Mouse (Mus musculus) ES-E14 (cell line): ENCODE measurements around the gene Gtf2ird1. TPM values are rescaled to one million over a fixed set of nuclear protein-coding genes. Genes with fewer than 3 reads are reported as not detected.

ENCODE experiments used
- DNase-seq: peaks from one replicate; pipeline ENCODE4 v3.0.0-alpha.2; 2013; ENCODE audit warnings: low read depth, low spot score
- H3K27ac ChIP-seq: 2 replicates; pipeline ENCODE4 v1.5.1; 2012; ENCODE audit warnings: low read depth, mild to moderate bottlenecking, low read length, moderate library complexity, mixed read lengths; ENCODE audit not compliant: poor library complexity, insufficient read depth, severe bottlenecking
- H3K36me3 ChIP-seq: 2 replicates; pipeline ENCODE4 v1.6.1; 2012; ENCODE audit warnings: mild to moderate bottlenecking, low read length, moderate library complexity, mixed read lengths; ENCODE audit not compliant: control insufficient read depth, poor library complexity, insufficient read depth, severe bottlenecking
- H3K4me1 ChIP-seq, 2 experiments: fragments of 150-350 bp in 1 of 2; sonication (generic) in 1 of 2; 2 replicates each; pipeline ENCODE4 v1.6.1; 2012; ENCODE audit warnings: low read length in 2 of 2, mild to moderate bottlenecking in 1 of 2, mixed read lengths in 1 of 2; ENCODE audit not compliant: control insufficient read depth in 2 of 2, insufficient read depth in 2 of 2, poor library complexity in 1 of 2
- H3K4me3 ChIP-seq, 2 experiments: fragments of 150-350 bp in 1 of 2; sonication (generic) in 1 of 2; 2 replicates each; pipeline ENCODE4 v1.5.1; 2012; ENCODE audit warnings: low read length in 2 of 2, low read depth in 1 of 2, mild to moderate bottlenecking in 1 of 2, mixed read lengths in 1 of 2; ENCODE audit not compliant: insufficient read depth in 1 of 2, poor library complexity in 1 of 2, severe bottlenecking in 1 of 2
- H3K9ac ChIP-seq: 2 replicates; pipeline ENCODE4 v1.6.1; 2012; ENCODE audit warnings: low read depth, mild to moderate bottlenecking, low read length, mixed read lengths; ENCODE audit not compliant: poor library complexity, insufficient read depth, severe bottlenecking
- H3K9me3 ChIP-seq: fragments of 150-350 bp; sonication (generic); 2 replicates; pipeline ENCODE4 v1.6.1; 2012; ENCODE audit warnings: low read depth, mild to moderate bottlenecking, low read length; ENCODE audit not compliant: control insufficient read depth, insufficient read depth
- CHD2 ChIP-seq: IDR thresholded peaks from 2 replicates; pipeline ENCODE4 v1.6.1; 2014; ENCODE audit warnings: mild to moderate bottlenecking, low read depth, low read length, inconsistent platforms
- HCFC1 ChIP-seq: IDR thresholded peaks from 2 replicates; pipeline ENCODE4 v1.6.1; 2012; ENCODE audit warnings: low read length, inconsistent platforms, borderline replicate concordance; ENCODE audit not compliant: insufficient read depth
- MAFK ChIP-seq: IDR thresholded peaks from 2 replicates; pipeline ENCODE4 v1.6.1; 2014; ENCODE audit warnings: mild to moderate bottlenecking, low read depth, low read length, inconsistent platforms; ENCODE audit not compliant: insufficient read depth
- ZC3H11A ChIP-seq: IDR thresholded peaks from 2 replicates; pipeline ENCODE4 v1.6.1; 2012; ENCODE audit warnings: low read depth, mild to moderate bottlenecking, inconsistent platforms, low read length, borderline replicate concordance
- ZNF384 ChIP-seq: IDR thresholded peaks from 2 replicates; pipeline ENCODE4 v1.6.1; 2012; ENCODE audit warnings: low read depth, low read length, inconsistent platforms
- in situ Hi-C, 2 experiments: fragments of 600-800 bp; cut with MboI; formaldehyde crosslinking; loops; one replicate each; pipeline ENCODE4 v1.15.1; 2025; ENCODE audit warnings: low sequenced_read_pairs in 2 of 2, inconsistent platforms in 1 of 2; ENCODE audit not compliant: unreplicated experiment in 2 of 2
- total RNA-seq: library from RNA; depleted of rRNA; stranded (reverse); fragments of 300-350 nt; gene quantifications from 2 replicates; pipeline ENCODE4 v1.2.3, GENCODE M21; 2012; rRNA removed

Gtf2ird1 gene
- total RNA-seq, 1 experiment = 63.5 TPM

- TF ChIP-seq MAFK = no peak
- TF ChIP-seq ZC3H11A = no peak
- TF ChIP-seq ZNF384 = no peak
- TF ChIP-seq CHD2 = no peak
- no peak for TF ChIP-seq HCFC1
- H3K36me3 ChIP-seq = peaks cover 12% of the 10 kb centered on the region
Observed at GRCm38 (mm10) chr5:134310201-134310600, 146.3 kb downstream of the Gtf2ird1 start.

GRCm38 (mm10) chr5:134309345-134309744 is 147.2 kb downstream of the Gtf2ird1 start:
- H3K9me3 ChIP-seq = no peaks in the 10 kb centered on the region
- in situ Hi-C loops = no loop called here
- no peak for DNase-seq
- no peak overlapping the region for H3K4me3 ChIP-seq
- TF ChIP-seq MAFK = no peak
- no peak for TF ChIP-seq CHD2
- no peak overlapping the region for H3K9ac ChIP-seq
- H3K4me1 ChIP-seq = peaks cover 0 to 12% of the 10 kb centered on the region in 2 experiments; a peak in 2 of 4 replicates
- H3K36me3 ChIP-seq = peaks cover 12% of the 10 kb centered on the region
- H3K27ac ChIP-seq = no peak overlapping the region

More at GRCm38 (mm10) chr5:134310201-134310600, 146.3 kb downstream of the Gtf2ird1 start:
- H3K4me3 ChIP-seq = no peak overlapping the region
- in situ Hi-C loops = no loop called here
- H3K9ac ChIP-seq = no peak overlapping the region
- no peaks in the 10 kb centered on the region for H3K9me3 ChIP-seq
- no peak overlapping the region for H3K27ac ChIP-seq
- DNase-seq = no peak
- peaks cover 0 to 10% of the 10 kb centered on the region in 2 experiments; a peak in 2 of 4 replicates for H3K4me1 ChIP-seq

Other genes starting within 250 kb of the Gtf2ird1 start
- gene Ncf1, start 227.1 kb downstream of the Gtf2ird1 start, total RNA-seq = 0.16 and 0.67 TPM in 2 replicates
- gene Gtf2i, start 142.0 kb downstream of the Gtf2ird1 start, total RNA-seq = 64.3 and 81.0 TPM in 2 replicates
- 7.9 and 10.5 TPM in 2 replicates for gene Clip2, start 95.7 kb upstream of the Gtf2ird1 start, total RNA-seq
- 0.16 and 0.18 TPM in 2 replicates for gene Syna, start 103.5 kb upstream of the Gtf2ird1 start, total RNA-seq
- gene Rfc2, start 124.7 kb upstream of the Gtf2ird1 start, total RNA-seq = 165 and 168 TPM in 2 replicates
- gene Lat2, start 158.3 kb upstream of the Gtf2ird1 start, total RNA-seq = 3.6 and 4.3 TPM in 2 replicates
- gene Eif4h, start 182.8 kb upstream of the Gtf2ird1 start, total RNA-seq = 263 and 322 TPM in 2 replicates
- 14.0 and 15.9 TPM in 2 replicates for gene Limk1, start 231.9 kb upstream of the Gtf2ird1 start, total RNA-seq